8 mouse cellular contexts compared by ENCODE assay signal in the genomic region with DNA sequence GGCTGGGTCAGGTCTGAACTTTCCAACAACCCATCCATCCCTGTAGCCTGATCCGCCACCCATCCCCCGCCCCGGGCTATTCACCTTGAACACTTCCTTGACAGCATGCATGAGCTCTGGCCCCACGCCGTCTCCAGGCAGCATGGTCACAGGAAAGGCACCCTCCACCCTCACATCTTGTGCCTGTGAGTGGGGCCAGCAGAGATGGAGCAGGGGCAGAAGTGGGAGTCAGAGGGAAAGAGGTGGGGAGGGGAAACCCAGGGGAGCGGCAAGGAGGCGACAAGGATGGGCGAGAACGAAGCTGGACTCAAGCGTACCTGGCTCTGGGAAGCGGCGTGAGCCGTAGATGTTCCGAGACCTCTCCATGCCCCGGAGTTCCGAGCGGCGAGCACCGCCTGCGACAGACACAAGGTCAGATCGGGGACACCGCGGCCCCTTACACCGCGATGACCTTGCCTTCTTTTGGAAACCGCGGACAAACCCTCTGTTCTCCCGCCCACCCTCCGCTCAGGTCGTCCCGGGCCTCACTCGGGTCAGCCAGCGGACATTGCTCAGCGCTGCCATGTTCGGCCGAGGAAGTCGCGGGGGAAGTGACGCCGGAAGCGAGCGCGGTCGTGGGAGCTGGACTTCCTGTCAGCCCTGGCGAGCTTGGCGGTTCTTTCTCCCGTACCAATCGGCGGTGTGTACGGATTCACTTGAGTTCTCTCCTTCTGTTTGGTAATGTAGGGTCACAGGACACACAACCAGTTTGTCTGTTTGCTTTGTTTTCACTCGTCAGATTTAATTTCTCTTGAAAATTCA. TPM values are rescaled to one million over a fixed set of nuclear protein-coding genes. Genes with fewer than 3 reads are reported as not detected.
DNase-seq lines count a peak whose midpoint lies in the region; ATAC-seq lines count a peak whose summit lies in the region.

TSS of gene Idh3b (minus strand) at position 694 of the 801 bp plus-strand sequence.

- H3K27me3 ChIP-seq in intestine, embryonic 16.5 days (replicated peaks; ENCODE audit: control insufficient read depth, insufficient read depth, low read length) = no peaks in the 10 kb centered on the region

- peak; percentile 90 for ATAC-seq in intestine, embryonic 16.5 days

- H3K36me3 ChIP-seq in intestine, embryonic 16.5 days (ENCODE audit: control insufficient read depth, insufficient read depth, low read length) = peaks cover 17% of the 10 kb centered on the region

- WGBS in intestine, embryonic 16.5 days = under 1% methylated on average over 51 of the region's 51 CpGs

- peak within 1 kb of the TSS; percentile 94 for H3K4me3 ChIP-seq in intestine, embryonic 16.5 days (ENCODE audit: low read length)

- intact Hi-C loops in left cerebral cortex, postnatal 25 days (cut with DNase I) = no loop called here

- no peaks in the 10 kb centered on the region for H3K9me3 ChIP-seq in intestine, embryonic 16.5 days (ENCODE audit: control insufficient read depth, low read length)

- peak within 1 kb of the TSS; percentile 90 for H3K27ac ChIP-seq in intestine, embryonic 16.5 days (ENCODE audit: low read length)

- H3K4me1 ChIP-seq in intestine, embryonic 16.5 days (ENCODE audit: control insufficient read depth, insufficient read depth, low read length) = peaks cover 8% of the 10 kb centered on the region

- H3K4me2 ChIP-seq in intestine, embryonic 16.5 days (ENCODE audit: low read depth, low read length) = peak within 1 kb of the TSS; percentile 63

- H3K9ac ChIP-seq in intestine, embryonic 16.5 days (ENCODE audit: low read depth, low read length) = peak within 1 kb of the TSS; percentile 94

- DNase-seq in adrenal gland, postnatal 10 days = peak; percentile 96
- peak; percentile 88 for DNase-seq in embryo, embryonic 9.5 days (ENCODE audit: extremely low spot score)
- no peak for DNase-seq in gonadal fat pad, adult 2 months (ENCODE audit: low read depth)
- DNase-seq in left cerebral cortex, postnatal 25 days (ENCODE audit: low spot score in 2 of 2) = peak; percentile 92 to 95
- DNase-seq in mesoderm, embryonic 11.5 days (ENCODE audit: low read depth, low spot score) = peak; percentile 86
- DNase-seq in right cerebral cortex, postnatal 25 days = peak; percentile 90
- DNase-seq in urinary bladder, postnatal 36 days (ENCODE audit: low spot score in 2 of 2) = peak; percentile 88 to 91

RNA-seq across cellular contexts. Expression of gene Idh3b, which starts in this region (rescaled TPM):
- total RNA-seq in adrenal gland, postnatal 10 days (2021) = 100 to 1,000 TPM; 814 to 881 TPM
- 186 and 227 TPM in 2 replicates for polyA plus RNA-seq in gonadal fat pad, adult 2 months (2012; rRNA removed)
- polyA plus RNA-seq in intestine, embryonic 16.5 days (2015; fragmentation: Nextera tagmentation; extraction: Ambion mirVana) = 300 and 308 TPM in 2 replicates
- total RNA-seq in left cerebral cortex, postnatal 25 days (2021) = 100 to 1,000 TPM; 267 to 269 TPM
